Mouse (Mus musculus) brain, embryonic 14.5 days (tissue): ENCODE measurements around the gene Atp11a.

Source experiments
- CTCF ChIP-seq: fragments of 200-500 bp; IDR thresholded peaks from 2 replicates; pipeline ENCODE4 v1.5.1; 2012; ENCODE audit warnings: inconsistent platforms, mild to moderate bottlenecking, moderate library complexity, borderline replicate concordance; ENCODE audit not compliant: insufficient read depth, insufficient read length; ENCODE audit errors: extremely low read depth
- POLR2A ChIP-seq: fragments of 200-500 bp; IDR thresholded peaks from 2 replicates; pipeline ENCODE4 v1.6.1; 2012; ENCODE audit warnings: mild to moderate bottlenecking, inconsistent platforms, borderline replicate concordance; ENCODE audit not compliant: poor library complexity, insufficient read depth, insufficient read length, severe bottlenecking; ENCODE audit errors: extremely low read depth

- TF ChIP-seq CTCF (no peak), POLR2A (no peak)
Measured at GRCm38 (mm10) chr8:12829381-12829780, 72.6 kb downstream of the Atp11a start.
